Mouse (Mus musculus) adrenal gland, adult (tissue): ENCODE measurements around the gene Plod3.
"Not testable (repeated sequence)": the region's sequence is repeated elsewhere in the genome, so short reads cannot be mapped to it uniquely, and the experiment has no call there.

ENCODE experiments used
- DNase-seq, 2 experiments: peaks; one replicate each; pipeline ENCODE4 v3.0.0; 2022 to 2023; ENCODE audit warnings: low spot score in 1 of 2; ENCODE audit not compliant: inconsistent age in 2 of 2

Plod3 gene

DNA sequence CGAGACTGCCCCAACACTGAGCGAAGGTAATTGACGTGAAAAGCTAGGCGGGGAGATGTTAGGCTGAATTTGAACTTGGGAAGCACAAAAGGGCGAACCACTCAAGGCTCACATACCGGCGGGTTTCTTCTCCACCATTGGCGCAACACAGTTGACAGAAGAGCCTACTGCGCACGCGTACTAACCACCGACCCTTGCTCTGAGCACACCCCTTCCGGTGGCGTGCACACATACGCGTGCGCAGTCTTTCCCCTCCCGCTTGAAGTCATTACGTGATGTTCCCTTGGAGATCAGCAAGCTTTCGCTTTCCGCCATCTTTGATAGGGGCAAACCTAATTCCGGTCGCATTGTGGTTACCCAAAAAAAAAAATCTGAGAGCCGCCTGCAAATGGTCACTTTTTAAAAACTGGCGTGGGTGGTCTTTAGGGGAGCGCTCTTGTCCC lies at the start of gene Plod3:
Plod3 (plus strand) TSS at position 325 of the 443 bp plus-strand sequence.
- DNase-seq = peak; percentile 97 to 98

DNA sequence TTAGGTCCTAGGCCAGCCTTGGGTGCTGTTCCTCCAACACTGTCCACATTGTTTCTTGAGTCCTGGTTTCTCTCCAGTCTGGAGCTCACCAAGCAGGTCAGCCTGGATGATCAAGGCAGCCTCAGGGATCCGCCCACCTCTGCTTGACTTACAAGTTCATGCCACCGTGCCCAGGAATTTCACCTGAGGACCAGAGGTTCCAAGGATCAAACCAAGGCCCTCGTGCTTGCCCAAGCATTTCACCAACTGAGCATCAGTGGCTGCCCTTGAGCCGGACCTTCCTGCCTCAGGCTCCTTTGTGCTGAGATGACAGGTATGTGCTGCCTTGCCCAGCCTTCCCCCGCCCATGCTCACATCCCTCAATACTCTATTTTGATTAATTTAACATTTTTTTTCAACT lies 49.2 kb upstream of the Plod3 start:
- DNase-seq = no peak

DNA sequence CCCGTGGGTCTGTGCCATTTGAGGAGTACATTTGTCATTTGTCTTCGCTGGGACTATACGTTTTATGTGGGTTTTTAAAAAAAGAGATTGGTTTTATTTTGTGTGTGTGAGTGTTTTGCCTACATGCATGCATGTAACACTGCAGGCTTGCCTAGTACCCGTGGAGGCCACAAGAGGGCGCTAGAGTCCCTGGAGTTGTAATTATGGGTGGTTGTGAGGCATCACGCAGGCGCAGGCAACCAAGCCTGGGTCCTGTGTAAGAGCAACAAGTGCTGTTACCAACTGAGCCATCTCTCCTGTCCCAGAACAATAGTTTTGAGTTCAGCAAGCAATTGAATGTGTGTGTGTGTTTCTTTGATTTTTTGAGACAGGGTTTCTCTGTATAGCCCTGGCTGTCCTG lies 47.5 kb upstream of the Plod3 start:
- no peak for DNase-seq

DNA sequence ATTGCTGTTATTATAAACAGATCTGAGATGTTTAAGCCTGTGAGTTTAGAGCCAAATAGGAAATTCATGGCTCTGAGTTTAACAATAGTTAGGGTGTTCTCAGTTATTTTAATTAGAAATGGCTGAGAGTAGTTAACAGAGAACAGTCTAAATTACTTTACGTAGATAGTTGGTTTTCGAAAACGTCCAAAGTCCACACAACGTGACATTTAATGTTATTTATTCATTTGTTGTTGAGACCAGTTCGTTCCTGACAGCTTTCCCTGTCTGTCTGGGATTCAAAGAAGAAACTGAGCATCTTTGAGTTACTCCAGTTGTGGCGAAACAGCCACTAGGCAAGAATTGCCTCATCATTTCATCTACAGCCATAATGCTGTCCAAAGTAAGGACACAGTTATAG lies 46.8 kb upstream of the Plod3 start:
- not testable (repeated sequence) for DNase-seq

DNA sequence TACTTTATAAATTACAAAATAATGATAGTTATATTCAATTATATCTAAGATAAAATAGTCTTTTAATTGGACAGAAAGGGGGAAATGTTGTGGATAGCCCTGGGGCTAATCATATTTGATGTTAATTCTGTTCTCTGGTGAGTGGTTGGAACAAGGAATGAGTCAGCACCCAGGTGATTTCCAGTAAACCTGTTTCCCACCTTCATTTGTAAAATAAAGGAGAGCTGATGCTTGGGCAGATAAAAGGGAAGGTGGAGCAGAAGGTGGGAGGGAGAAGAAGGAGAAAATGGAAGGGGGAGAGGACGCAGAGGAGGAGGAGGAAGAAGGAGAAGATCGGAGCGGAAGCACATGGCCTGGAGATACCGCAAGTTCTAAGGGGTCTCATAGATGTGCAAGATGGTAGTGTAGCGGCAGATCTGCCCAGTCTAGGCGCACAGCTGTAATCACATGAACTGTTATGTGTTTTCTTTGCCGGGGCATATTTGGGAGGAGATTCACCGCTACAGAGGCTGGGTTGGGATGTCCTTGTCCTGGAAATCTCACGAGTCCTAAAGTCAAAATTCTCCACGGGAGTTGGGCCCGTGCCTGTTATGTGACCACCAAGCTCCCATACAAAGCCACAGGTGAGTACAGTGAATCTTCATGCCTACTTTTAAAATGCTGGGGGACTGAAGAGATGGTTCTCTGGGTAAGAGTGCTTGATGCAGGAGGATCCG lies 45.8 kb upstream of the Plod3 start:
- no peak for DNase-seq

DNA sequence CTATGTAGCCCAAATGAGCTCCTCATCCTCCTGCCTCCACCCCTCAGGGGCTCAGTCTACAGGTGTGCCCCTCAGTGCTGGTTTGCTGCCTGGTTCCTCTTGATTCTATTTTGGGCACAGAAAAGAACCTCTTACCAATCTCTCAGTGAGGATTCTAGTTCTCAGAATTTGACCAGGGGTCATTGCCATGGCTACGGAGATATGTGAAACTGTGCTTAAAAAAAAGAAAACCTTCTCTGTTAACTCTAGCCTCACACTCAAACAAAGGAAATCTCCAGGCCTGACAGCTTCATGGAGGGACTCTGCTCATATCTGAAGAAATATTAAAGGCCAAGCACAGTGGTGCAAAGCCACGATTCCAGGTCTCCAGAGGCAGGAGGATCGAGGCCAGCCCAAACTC lies 44.0 kb upstream of the Plod3 start:
- no peak for DNase-seq

DNA sequence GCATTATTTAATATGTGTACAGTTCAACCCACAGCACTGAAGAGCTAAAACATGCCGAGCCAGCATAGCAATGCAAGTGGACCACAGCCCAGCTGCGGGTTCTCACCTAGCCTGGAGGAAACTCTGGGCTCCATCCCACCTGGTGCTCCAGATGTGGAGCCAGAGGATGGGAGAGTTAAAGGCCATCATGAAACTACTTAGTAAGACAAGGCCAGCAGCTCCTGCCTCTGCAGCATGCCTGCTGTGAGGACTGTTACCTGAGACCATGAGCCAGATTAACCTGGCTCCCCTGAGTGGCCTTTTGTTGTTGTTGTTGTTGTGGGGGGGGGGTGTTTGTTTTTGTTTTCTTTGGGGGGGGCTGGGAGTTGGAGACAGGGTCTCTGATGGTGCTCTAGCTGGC lies 43.4 kb upstream of the Plod3 start:
- no peak for DNase-seq

DNA sequence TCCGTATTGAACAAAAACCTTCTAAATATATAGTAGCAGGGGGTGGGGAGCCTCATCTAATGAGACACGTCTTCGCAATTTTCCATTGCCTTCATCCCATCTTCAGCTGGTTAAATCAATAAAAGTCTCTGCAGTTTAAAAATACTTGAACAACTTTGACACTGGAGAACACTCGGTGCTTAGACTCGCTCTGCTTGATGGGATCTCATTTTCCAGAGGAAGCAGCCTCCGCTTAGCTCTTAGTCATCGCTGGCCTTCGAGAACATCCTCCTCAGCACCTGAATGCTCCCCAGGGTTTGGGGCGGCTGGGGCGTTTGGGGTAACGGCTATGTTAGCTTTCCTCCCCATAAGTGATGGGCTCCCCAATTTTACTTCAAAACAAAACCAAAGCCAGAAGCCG lies 41.7 kb upstream of the Plod3 start:
- no peak for DNase-seq

DNA sequence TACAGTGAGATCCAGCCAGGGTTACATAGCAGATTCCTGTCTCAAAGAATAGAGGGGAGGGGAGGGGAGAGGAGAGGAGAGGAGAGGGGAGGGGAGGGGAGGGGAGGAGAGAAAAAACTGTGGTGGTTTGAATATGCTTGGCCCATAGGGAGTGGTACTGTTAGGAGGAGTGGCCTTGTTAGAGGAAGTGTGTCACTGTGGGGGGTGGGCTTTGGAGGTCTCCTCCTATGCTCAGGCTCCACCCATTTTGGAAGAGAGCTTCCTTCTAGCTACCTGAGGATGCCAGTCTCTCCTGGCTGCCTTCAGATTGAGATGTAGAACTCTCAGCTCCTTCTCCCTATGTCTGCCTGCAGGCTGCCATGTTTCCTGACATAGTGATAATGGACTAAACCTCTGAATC lies 38.9 kb upstream of the Plod3 start:
- DNase-seq = no peak

DNA sequence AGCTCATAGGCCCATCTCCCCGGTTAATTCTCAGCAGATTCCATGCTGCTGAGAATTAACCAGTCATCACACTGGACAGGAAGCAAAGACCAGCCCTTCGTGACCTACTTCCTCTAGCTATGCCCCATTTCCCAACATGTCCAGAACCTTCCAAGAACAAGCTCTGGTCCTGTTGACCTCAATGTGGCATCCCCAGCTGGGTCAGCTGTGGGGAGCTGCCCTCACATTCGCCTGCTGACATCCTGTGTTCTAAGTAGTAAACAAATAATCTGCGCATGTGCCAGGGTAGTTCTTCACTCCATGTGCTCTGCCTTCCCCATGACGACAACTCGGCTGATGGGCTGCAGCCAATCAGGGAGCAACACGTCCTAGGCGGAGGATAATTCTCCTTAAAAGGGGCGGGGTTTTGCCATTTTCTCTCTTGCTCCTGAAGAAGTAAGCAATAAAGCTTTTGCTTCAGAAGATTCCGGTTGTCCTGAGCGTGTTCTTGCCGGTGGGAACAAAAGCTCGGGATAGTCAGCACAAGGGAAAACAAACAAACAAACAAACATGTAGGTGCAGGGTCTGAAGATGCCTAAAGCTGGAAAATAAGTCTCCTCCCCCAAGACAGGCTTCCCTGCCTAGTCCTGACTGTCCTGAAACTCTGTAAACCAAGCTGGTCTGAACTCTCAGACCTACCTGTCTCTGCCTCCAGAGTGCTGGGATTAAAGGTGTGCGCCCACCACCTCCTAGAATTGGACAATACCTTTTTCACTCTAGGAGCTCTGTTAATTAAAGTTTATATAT lies 37.1 kb upstream of the Plod3 start:
- DNase-seq = not testable (repeated sequence)

DNA sequence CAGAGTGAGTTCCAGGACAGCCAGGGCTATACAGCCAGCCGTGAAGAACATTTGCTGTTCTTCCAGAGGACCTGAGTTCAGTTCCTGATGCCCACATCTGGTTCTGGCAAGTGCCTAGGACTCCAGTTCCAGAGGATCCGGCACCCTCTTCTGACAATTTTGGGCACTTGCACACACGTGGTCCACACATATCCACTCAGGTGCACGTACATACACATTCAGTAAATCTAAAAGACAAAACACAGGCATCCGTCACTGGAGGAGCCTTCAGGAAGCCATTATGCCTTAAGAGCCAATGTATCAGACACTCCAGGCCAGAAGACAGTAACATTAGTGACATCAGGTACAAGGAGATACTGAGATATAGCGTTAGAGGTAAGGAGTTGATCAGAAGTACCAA lies 36.3 kb upstream of the Plod3 start:
- DNase-seq = no peak

DNA sequence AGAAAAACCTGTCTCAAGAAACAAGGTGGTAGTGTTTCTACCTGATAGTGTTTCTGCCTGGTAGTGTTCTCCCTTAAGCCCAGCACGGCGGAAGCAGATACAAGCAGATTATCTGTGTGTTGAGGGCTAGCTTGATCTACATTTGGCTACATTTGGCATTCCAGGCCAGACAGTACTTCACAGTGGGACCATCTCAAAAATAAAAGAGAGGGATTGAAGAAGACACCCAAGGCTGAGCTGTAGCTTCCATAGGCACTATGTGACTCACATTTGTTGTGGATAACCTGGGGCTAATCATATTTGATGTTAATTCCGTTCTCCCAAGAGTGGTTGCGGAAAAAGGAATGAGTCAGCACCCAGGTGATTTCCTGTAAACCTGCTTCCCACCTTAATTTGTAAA lies 34.7 kb upstream of the Plod3 start:
- no peak for DNase-seq

DNA sequence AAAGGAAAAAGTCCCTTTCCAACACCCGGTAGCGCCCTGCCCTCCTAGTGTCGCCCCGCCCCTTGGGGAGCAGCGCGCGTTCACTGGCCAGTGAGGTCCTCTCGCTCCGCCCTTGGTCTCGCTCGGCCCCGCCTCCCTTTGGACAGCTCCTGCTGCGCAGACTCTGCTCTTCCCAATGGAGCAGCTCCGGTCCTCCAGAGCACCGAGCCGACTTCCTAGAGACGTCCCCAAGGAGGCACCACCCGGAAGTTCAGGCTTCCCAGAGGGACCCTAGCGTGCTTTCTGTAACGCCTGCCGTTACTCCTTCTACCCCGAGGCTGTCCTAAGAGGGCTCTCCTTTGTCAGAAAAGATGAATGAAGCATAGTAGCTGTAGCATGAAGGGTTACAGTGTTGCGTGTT lies 33.8 kb upstream of the Plod3 start, which contains the start of gene Fis1:
Fis1 (plus strand) TSS at position 261 of the 400 bp plus-strand sequence.
- DNase-seq = peak; percentile 98 to 99

DNA sequence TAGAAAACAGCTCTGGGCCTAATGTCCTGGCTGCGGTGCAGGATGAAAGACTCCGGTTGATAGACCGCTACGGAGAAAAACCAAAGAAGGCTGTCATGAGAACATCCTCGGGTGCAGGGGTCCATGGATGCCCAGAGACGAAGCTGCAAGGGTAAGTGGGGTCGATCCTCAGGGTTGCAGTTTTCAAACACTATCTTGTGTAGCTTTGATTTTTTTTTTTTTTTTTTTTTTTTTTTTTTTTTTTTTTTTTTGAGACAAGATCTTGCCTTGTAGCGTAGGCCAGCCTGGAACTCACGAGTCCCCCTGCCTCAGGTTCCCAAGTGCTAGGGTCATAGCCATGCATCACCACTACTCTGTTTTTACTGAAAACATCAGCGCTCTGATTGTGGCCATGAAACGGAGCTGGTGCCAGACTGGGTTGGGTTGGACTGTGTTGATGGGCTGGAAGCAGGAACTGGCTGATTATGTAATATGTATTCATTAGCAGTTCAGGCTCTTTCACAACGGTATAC lies 33.3 kb upstream of the Plod3 start:
- DNase-seq = peak; percentile 54 to 84

DNA sequence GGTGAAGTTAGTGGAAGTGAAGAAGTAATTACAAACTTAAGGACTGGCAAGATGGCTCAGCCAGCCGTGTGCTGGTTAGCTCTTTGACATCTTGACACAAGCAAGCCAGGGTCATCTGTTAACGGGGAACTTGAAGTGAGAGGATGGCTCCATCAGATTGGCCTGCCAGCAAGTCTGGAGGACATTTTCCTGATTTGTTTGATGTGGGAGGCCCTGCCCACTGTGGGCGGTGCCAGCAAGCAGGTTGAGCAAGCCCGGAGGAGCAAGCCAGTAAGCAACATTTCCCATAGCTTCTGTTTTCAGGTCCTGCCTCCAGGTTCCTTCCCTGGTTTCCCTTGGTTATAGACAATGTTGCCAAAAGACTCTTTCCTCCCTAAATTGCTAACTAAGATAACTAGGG lies 31.2 kb upstream of the Plod3 start:
- no peak for DNase-seq

DNA sequence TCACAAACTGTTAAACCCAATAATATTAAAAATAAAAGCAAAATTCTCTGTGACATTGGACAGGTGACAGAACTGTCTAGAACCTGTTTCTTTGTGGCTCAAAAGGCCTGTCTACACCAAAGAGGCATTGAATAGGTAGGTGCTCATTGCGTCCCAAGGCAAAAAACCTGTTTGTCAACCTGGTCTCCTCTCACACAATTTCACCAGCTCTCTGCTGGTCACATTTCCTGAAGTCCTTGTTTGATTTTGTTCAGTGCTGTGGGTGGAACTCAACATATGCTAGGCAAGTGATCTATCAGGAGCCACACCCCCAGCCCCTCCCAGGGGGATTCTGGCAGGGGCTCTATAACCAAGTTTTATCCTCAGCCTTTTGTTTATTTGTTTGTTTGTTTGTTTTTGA lies 29.6 kb upstream of the Plod3 start:
- no peak for DNase-seq

DNA sequence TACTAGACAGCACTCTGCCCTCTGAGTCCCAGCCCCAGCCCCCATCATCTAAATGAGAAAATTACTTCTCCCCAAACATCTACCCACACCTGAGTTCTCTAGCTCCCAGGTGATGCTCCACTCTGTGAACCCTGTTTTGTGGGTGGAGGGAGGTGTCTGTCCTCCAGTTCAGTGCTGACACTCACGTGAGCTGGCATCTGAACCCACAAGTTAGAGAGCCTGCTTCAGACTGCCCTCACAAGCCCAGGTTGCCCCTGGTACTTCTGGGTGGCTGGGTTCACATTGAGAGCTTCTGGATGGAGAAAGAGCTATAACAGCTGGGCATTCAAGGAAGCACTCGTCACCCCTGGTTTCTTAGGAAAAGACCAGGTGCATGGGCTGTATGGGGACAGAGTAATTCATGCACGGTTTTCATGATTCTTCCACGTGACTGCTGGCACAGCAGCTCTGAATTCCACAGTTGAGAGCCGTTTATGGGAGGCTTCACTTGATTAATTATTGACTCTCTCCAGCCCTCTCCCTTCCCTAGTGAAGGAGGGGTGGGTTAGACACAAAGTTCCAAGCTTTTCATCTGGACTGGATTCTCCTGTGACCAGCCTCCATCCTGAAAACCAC lies 27.7 kb upstream of the Plod3 start:
- DNase-seq = no peak

DNA sequence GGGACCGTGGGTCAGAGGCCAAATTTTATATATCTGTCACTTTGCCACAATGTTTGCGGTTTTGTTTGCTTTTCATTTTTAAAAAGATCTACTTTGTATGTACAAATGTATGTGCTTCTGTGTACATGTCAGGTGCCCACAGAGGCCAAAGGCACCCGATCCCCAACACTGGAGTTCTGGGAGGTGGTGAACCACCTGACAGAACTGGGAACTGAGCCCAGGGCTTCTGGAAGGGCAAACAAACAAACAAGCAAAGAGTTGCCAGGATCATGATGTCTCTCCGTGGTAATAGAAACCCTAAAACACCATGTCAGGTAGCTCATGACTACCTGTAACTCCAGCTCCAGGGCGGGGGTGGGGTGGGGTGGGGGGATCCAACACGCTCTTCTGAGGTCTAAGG lies 26.8 kb upstream of the Plod3 start:
- DNase-seq = no peak

DNA sequence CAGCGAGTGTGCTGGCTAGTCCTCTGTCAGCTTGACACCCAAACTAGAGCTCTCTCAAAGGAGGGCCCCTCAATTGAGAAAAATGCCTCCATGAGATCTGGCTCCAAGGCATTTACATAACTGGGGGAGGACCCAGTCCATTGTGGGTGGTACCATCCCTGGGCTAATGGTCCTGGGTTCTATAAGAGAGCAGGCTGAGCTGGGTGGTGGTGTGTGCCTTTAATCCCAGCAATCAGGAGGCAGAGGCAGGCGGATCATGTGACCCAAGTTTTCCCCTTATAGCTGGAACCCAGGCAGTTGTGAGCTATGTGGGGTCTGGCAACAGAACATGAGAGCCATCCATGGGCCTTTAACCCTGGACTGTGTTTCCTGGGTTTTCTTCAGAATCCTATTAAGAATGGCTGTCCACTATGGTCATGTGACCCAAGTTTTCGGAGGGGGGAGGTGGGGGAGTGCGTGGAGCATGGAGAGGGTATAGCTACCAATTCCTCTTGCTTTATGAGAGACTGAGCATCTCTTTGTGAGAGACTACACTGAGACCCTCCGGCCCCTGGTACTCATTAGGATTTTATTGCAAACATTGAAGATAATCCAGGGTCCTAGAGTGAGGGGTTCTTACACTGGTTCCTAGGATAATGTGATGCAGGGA lies 25.4 kb upstream of the Plod3 start:
- DNase-seq = no peak

DNA sequence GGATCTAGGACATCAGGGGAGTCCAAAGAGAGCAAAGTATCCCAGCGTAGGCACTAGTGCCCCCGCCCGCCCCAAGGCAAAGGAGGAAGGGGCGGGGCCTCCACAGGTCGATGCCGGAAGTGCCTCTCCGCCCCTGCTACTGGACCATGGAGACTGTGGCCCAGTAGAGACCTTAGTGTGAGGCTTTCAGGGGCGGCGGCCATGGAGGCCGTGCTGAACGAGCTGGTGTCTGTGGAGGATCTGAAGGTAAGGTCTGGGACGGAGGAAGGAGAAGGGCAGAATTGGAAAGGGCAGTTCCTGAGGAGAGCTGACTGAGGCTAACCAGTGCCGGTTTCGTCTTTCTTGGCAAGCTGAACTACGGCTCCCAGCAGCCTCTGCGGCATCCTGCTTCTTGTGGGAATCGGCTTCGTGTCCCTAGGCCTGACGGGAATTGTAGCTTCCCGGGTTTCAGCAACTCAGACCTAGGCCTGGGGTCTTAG lies 24.8 kb upstream of the Plod3 start:
- DNase-seq = peak; percentile 92 to 99

DNA sequence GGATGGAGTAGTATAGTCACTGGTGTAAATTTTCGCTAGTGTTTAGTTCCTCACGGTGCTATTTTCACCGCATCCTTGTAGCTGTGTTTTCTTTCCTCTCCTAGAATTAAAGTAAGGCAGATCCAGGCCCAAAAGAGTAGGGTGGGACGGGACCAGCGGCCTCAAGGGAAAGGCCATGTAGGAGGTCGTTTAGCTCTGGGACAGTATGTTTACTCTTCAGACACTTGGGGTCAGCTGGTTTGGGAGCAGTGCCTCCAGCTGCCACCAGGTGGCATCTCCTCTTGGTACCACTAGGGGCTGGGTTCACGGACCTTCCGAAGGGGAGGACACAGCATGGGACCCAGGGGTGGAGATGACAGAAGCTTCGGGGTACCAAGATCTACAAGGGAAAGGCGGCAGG lies 24.3 kb upstream of the Plod3 start:
- DNase-seq = peak; percentile 80 to 94
